Mouse (Mus musculus) neural tube, embryonic 14.5 days (tissue): ENCODE results near the gene Rapgef1. TPM values are rescaled to one million over a fixed set of nuclear protein-coding genes. Genes with fewer than 3 reads are reported as not detected.

Source experiments
- ATAC-seq: fragments of 200-750 bp; cut with Nextera tagmentation; 2 replicates; pipeline ENCODE4 v1.8.0; 2017; ENCODE audit warnings: low read depth, mild to moderate bottlenecking, moderate TSS enrichment, moderate library complexity
- H3K27ac ChIP-seq: fragments of 300-500 bp; sonication (generic); 2 replicates; pipeline ENCODE4 v1.5.1; 2014; ENCODE audit warnings: low read depth, mild to moderate bottlenecking, control low read depth, low read length, moderate library complexity, mixed read lengths
- H3K27me3 ChIP-seq: fragments of 300-500 bp; sonication (generic); 2 replicates; pipeline ENCODE4 v1.6.1; 2014; ENCODE audit warnings: low read length; ENCODE audit not compliant: control insufficient read depth, insufficient read depth
- H3K36me3 ChIP-seq: fragments of 300-500 bp; sonication (generic); 2 replicates; pipeline ENCODE4 v1.6.1; 2014; ENCODE audit warnings: low read length, mixed read lengths; ENCODE audit not compliant: control insufficient read depth, insufficient read depth
- H3K4me1 ChIP-seq: fragments of 300-500 bp; sonication (generic); 2 replicates; pipeline ENCODE4 v1.6.1; 2014; ENCODE audit warnings: low read length; ENCODE audit not compliant: control insufficient read depth, insufficient read depth
- H3K4me2 ChIP-seq: fragments of 300-500 bp; sonication (generic); 2 replicates; pipeline ENCODE4 v1.6.1; 2014; ENCODE audit warnings: mild to moderate bottlenecking, low read depth, low read length, control low read depth
- H3K4me3 ChIP-seq: fragments of 300-500 bp; sonication (generic); 2 replicates; pipeline ENCODE4 v1.5.1; 2014; ENCODE audit warnings: low read depth, low read length, control low read depth, mixed read lengths
- H3K9ac ChIP-seq: fragments of 300-500 bp; sonication (generic); replicated peaks from 2 replicates; pipeline ENCODE4 v1.6.1; 2014; ENCODE audit warnings: low read depth, mild to moderate bottlenecking, control low read depth, low read length, mixed read lengths
- H3K9me3 ChIP-seq: fragments of 300-500 bp; sonication (generic); 2 replicates; pipeline ENCODE4 v1.6.1; 2016; ENCODE audit warnings: low read length; ENCODE audit not compliant: control insufficient read depth
- WGBS: fragments of 180-500 bp; shearing (Covaris S2); extraction: QIAGEN DNeasy Blood & Tissue Kit; methylation state at CpG from one replicate; pipeline ENCODE4 v1.1.7; 2014; 5-methylcytosine and 5-hydroxymethylcytosine counted together
- polyA plus RNA-seq: library from polyadenylated mRNA; unstranded; fragments of >200 nt; fragmentation: Nextera tagmentation; extraction: Ambion mirVana; gene quantifications from 2 replicates; pipeline ENCODE4 v1.2.1, GENCODE M21; 2014

The Rapgef1 gene
- polyA plus RNA-seq, 1 experiment from 2014 or later = 18.9 TPM

- Histone ChIP-seq H3K9me3 (no peaks in the 10 kb centered on the region), H3K9ac (no peak overlapping the region), H3K4me2 (no peak overlapping the region), H3K27me3 (no peaks in the 10 kb centered on the region), H3K27ac (no peak overlapping the region), H3K4me1 (peaks cover 10% of the 10 kb centered on the region; the same call in 1 of the 2 replicates), H3K36me3 (0 out of 2 replicates have a peak, but pooled peaks cover 3% of the 10 kb centered on the region), H3K4me3 (no peak overlapping the region)
- ATAC-seq = no peak
- 75% methylated on average over 5 of the region's 5 CpGs for WGBS
Measured at GRCm38 (mm10) chr2:29634541-29634940, 15.0 kb downstream of the Rapgef1 start.

DNA sequence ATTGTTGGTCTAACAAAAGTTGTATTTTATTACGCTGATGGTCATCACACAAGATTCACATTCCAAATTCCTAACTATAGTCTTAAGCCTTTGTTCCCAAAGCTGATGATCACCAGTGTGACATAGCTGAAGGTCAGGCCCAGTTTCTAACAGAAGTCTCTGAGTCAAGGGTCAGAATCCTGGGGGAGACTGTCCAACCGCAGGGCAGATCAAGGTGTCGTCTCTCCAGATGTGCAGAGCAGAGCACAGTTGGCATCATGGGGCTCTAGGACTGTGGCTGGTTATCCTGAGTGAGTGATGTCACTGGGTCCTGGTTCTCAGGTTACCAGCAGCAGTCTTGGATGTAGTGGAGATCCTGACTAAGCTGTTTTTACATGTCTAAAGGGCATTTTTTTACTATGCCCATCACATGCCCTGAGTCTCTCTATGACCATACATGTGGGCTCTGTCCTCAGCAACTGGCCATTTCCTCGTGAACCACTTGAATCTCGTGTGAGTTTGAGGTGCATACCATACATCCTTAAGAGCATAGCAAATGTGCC lies 16.5 kb downstream of the Rapgef1 start:
- 93% methylated on average over 5 of the region's 5 CpGs for WGBS
- Histone ChIP-seq H3K9me3 (no peaks in the 10 kb centered on the region), H3K36me3 (no peaks in the 10 kb centered on the region), H3K27me3 (no peaks in the 10 kb centered on the region), H3K4me2 (no peak overlapping the region), H3K4me3 (no peak overlapping the region), H3K27ac (no peak overlapping the region), H3K9ac (no peak overlapping the region), H3K4me1 (peaks cover 10% of the 10 kb centered on the region; the same call in 1 of the 2 replicates)
- no peak for ATAC-seq

- Histone ChIP-seq H3K4me1 (peaks cover 10% of the 10 kb centered on the region; the same call in 1 of the 2 replicates), H3K36me3 (no peaks in the 10 kb centered on the region), H3K9ac (no peak overlapping the region), H3K27me3 (no peaks in the 10 kb centered on the region), H3K27ac (no peak overlapping the region), H3K4me3 (no peak overlapping the region), H3K9me3 (no peaks in the 10 kb centered on the region), H3K4me2 (no peak overlapping the region)
- no peak for ATAC-seq
Measured at GRCm38 (mm10) chr2:29637528-29637927, 18.0 kb downstream of the Rapgef1 start.

GRCm38 (mm10) chr2:29639377-29639776 lies 19.9 kb downstream of the Rapgef1 start:
- peaks cover 2% of the 10 kb centered on the region; the same call in 1 of the 2 replicates for H3K4me1 ChIP-seq
- H3K4me3 ChIP-seq = no peak overlapping the region
- no peaks in the 10 kb centered on the region for H3K9me3 ChIP-seq
- no peak overlapping the region for H3K9ac ChIP-seq
- no peak overlapping the region for H3K4me2 ChIP-seq
- WGBS = 86% methylated on average over 1 of the region's 1 CpGs
- ATAC-seq = no peak
- H3K27me3 ChIP-seq = no peaks in the 10 kb centered on the region
- H3K27ac ChIP-seq = no peak overlapping the region
- no peaks in the 10 kb centered on the region for H3K36me3 ChIP-seq

DNA sequence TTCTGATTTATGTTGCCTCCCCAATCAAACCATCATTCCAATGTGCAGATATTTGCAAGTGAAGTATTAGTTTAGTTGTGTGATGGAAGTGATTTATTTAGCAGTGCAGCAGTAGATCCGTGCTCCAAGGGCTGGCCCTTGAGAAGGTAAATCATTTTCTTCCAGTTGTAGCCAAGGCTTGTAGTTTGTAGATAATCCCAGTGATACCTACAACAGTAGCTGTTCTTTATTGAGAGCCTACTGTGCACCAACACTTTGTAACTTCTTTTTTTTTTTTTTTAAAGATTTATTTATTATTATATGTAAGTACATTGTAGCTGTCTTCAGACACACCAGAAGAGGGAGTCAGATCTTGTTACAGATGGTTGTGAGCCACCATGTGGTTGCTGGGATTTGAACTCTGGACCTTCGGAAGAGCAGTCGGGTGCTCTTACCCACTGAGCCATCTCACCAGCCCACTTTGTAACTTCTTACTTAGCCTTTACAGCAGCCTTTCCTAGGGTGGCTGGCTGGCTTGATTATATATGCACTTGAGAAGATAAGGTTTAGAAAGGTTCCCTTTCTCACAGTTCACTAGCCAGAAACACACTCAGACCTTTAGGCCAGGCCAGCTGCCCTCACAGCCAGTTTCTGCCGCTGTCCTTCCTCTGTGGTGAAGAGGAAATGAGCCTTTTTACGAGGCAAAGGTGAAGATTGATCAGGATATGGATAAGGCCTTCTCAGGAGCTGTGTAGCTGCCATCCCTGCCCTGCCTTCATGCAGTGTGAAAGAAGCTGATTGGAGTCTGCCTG lies 20.6 kb downstream of the Rapgef1 start:
- H3K4me2 ChIP-seq = no peak overlapping the region
- no peaks in the 10 kb centered on the region for H3K9me3 ChIP-seq
- no peaks in the 10 kb centered on the region for H3K27me3 ChIP-seq
- no peak overlapping the region for H3K27ac ChIP-seq
- no peaks in the 10 kb centered on the region for H3K36me3 ChIP-seq
- H3K4me3 ChIP-seq = no peak overlapping the region
- H3K9ac ChIP-seq = no peak overlapping the region
- WGBS = 75% methylated on average over 5 of the region's 5 CpGs
- H3K4me1 ChIP-seq = no peaks in the 10 kb centered on the region
- ATAC-seq = no peak

DNA sequence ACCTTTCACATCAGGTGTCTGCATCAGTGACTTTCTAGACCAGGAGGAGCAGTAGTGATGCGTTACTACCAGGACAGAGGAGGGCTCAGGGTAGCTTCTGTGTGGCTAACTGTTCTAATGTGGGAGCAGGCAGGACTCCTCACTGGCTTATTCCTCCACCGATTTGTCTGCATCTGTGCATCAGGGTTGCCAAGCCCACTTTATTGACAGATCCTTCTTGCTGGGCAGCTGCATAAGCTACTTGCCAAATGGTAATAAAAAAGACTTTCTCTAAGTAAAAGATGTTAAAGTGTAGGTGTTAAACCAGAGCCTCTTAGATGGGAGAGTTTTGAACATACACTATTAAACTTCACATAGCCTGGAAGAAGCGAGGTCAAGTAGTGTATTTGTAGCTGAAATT lies 22.2 kb downstream of the Rapgef1 start:
- no peak overlapping the region for H3K9ac ChIP-seq
- H3K4me1 ChIP-seq = peaks cover 3% of the 10 kb centered on the region; the same call in 1 of the 2 replicates
- no peaks in the 10 kb centered on the region for H3K36me3 ChIP-seq
- no peak overlapping the region for H3K4me2 ChIP-seq
- ATAC-seq = no peak
- 96% methylated on average over 3 of the region's 3 CpGs for WGBS
- no peak overlapping the region for H3K4me3 ChIP-seq
- no peaks in the 10 kb centered on the region for H3K9me3 ChIP-seq
- no peak overlapping the region for H3K27ac ChIP-seq
- H3K27me3 ChIP-seq = no peaks in the 10 kb centered on the region

DNA sequence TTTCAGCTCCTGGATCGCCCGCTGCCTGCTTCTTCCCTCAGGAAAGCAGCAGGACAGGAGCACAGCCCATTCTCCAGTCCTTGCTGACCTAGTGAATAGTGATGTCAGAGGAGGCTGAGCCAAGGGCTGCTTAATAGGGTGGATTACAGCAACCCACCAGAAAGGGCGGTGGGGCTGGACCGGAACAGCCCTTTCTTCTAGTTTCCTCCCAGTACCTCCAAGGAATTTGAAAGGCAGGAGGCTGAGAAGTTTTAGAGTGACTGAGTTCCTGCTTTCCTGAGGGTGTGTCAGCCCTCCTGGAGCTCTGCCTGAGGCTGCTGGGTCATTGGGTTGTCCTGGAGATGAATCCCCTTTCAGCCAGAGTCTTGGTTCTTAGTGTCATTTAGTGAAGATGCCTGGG lies 23.9 kb downstream of the Rapgef1 start:
- Histone ChIP-seq H3K27me3 (no peaks in the 10 kb centered on the region), H3K27ac (no peak overlapping the region), H3K4me1 (peaks cover 5% of the 10 kb centered on the region; the same call in 1 of the 2 replicates), H3K4me3 (no peak overlapping the region), H3K4me2 (no peak overlapping the region), H3K9me3 (no peaks in the 10 kb centered on the region), H3K36me3 (no peaks in the 10 kb centered on the region), H3K9ac (no peak overlapping the region)
- 60% methylated on average over 4 of the region's 4 CpGs for WGBS
- no peak for ATAC-seq

DNA sequence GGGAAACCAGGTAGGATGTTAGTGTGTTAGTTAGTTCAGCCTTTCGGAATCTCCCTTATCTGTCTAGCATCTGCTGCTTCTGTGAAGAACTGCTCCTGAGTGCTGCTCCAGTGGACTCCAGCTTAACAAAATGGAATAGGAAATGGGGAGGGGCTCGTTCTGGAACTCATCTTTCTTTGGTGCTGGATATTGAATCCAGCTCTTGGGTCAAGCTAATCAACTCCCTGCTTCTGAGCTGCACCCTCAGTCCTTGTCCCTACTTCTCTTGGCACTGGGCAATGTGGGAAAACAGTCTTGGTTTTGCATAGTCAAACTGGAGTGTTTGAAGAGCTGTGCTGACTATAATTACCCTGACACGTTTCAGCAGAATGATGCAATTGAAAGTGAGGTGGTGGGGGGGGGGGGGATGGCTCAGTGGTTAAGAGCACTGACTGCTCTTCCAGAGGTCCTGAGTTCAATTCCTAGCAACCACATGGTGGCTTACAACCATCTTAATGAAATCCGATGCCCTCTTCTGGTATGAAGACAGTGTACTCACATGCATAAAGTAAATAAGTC lies 25.6 kb downstream of the Rapgef1 start:
- peaks cover 5% of the 10 kb centered on the region; the same call in 1 of the 2 replicates for H3K4me1 ChIP-seq
- H3K9me3 ChIP-seq = no peaks in the 10 kb centered on the region
- no peak overlapping the region for H3K9ac ChIP-seq
- H3K27me3 ChIP-seq = no peaks in the 10 kb centered on the region
- ATAC-seq = no peak
- no peak overlapping the region for H3K27ac ChIP-seq
- H3K4me3 ChIP-seq = no peak overlapping the region
- WGBS = 83% methylated on average over 4 of the region's 4 CpGs
- no peaks in the 10 kb centered on the region for H3K36me3 ChIP-seq
- no peak overlapping the region for H3K4me2 ChIP-seq

DNA sequence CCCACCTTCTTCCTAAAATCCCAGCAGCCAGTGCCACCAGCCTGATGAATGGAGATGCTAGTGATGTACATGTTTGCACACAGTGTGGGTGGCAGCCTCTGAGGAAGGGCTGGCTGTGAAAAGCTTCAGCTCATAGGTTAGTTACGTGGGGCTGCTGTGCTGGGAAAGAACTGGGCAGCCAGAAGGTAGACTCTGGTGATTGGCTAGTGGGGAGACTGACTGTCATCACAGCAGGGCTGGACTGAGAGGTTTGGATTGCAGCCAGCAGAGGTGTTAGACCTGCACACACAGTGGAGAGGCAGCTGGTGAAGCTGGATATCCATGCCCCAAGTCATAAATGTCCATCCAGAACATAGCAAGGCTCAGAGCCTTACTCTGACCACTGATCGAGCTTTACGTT lies 27.1 kb downstream of the Rapgef1 start:
- Histone ChIP-seq H3K36me3 (no peaks in the 10 kb centered on the region), H3K4me2 (no peak overlapping the region), H3K9me3 (no peaks in the 10 kb centered on the region), H3K27me3 (no peaks in the 10 kb centered on the region), H3K27ac (no peak overlapping the region), H3K4me3 (no peak overlapping the region), H3K9ac (no peak overlapping the region), H3K4me1 (peaks cover 5% of the 10 kb centered on the region; the same call in 1 of the 2 replicates)
- ATAC-seq = no peak
- WGBS = 76% methylated on average over 3 of the region's 3 CpGs
